Mouse (Mus musculus) mesoderm, embryonic 11.5 days (tissue): ENCODE data around the gene Olfr166.
"Not testable (repeated sequence)": the region's sequence is repeated elsewhere in the genome, so short reads cannot be mapped to it uniquely, and the experiment has no call there.

Experiments used
- DNase-seq: peaks from one replicate; pipeline ENCODE4 v3.0.0-alpha.2; 2012; ENCODE audit warnings: low read depth, low spot score

The Olfr166 gene

DNA sequence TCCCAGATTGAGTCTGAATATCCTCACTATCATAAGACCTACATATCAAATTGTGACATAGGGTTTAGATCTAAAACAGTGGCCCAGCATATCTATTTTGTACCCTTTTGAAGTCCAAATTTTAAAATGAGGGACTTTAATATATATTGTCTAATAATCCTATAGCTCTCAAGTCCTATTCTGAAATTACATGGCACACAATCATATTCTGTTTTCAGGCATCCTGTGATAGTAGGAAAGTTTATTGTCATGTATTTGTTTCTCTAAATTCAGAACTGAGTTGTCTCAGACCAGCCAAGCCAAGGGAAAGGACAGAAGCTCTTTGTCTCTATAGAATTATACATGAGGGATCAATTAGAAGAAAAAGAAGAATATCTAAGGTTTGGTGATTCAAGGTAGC lies at the start of gene Olfr166:
TSS of gene Olfr166 (plus strand) at position 301 of the 400 bp plus-strand sequence.
- DNase-seq = no peak

DNA sequence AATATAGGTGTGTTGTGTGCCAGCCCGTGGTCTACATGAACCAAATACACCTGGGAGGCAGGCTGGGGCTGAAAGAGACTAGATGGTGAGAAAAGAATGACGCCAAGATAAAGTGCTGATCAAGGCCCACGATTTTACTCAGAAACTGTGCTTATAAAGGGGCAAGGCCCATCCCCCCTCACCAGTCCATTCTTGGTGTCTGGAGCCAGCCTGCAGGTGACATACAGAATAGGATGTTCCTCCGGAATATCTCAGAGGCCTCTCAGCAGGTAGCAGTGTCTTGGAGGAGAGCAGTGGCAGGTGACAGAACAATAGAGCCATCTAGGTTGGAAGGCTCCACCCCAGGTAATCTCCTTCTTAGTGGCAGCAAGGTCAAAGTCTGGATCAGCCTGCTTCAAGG lies 24.8 kb upstream of the Olfr166 start:
- DNase-seq = not testable (repeated sequence)

DNA sequence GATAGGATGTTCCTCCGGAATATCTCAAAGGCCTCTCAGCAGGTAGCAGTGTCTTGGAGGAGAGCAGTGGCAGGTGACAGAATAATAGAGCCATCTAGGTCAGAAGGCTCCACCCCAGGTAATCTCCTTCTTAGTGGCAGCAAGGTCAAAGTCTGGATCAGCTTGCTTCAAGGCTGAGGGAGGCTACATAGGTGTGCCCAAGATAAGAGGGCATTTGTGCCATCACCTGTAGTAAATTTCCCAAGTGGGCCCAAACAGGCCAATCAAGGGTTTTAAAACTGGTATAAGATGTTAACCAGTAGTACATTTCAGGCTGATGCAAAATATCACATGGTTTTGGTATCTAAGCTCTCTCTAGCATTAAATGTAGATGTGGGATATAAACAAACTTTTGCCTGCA lies 19.1 kb upstream of the Olfr166 start:
- DNase-seq = no peak

DNA sequence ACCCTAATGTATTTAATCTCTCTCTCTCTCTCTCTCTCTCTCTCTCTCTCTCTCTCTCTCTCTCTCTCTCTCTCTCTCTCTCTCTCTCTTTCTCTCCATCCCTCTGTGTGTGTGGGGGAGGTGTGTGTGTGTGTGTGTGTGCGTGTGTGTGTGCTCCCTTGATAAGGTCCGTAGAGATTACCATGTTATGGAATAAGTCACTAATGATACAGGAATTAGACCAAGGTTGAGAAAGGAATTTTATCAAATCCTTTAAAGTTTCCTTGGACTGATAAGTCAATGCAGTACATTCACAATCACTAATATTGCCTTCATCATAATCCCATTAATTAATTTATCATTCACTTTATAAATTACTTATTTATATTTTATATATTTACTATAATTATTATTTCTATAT lies 38.7 kb downstream of the Olfr166 start, which contains the start of gene Olfr167:
TSS of gene Olfr167 (minus strand) at position 101 of the 400 bp plus-strand sequence.
- DNase-seq = no peak

DNA sequence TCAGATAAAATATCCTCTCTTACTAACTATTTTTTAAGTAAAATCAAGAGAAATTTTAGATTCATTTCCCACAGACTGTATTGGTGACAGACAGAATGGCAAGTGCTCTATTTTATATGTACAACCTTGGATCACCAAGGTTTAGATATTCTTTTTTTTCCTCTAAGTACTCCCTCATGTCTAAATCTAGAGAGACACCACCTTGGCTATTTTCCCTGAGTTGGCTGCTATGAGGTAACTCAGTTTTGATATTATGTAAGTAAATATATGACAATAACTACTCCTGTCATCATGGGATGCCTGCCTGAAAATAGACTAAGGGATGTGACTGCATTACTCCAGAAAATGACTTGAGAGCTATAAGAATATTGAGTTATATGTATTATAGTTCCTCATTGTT lies 52.0 kb downstream of the Olfr166 start, which contains the start of gene Olfr168:
TSS of gene Olfr168 (minus strand) at position 101 of the 400 bp plus-strand sequence.
- DNase-seq = no peak
